Mouse (Mus musculus): ENCODE results near the gene Cnr2.

GRCm38 (mm10) chr4:135888448-135889057 is 6.6 kb upstream of the Cnr2 start:
- TF ChIP-seq CTCF (IDR thresholded peaks at IDR 0.05; ENCODE audit: extremely low read depth, insufficient read depth, insufficient read length, insufficient replicate concordance) = no peak
- no peak for TF ChIP-seq POLR2A (IDR thresholded peaks at IDR 0.05; ENCODE audit: low read depth, low read length)
